Mouse (Mus musculus) spleen, adult 2 months (tissue): ENCODE measurements around the gene Cxcr5. TPM values are rescaled to one million over a fixed set of nuclear protein-coding genes. Genes with fewer than 3 reads are reported as not detected.

ENCODE experiments used
- DNase-seq, 2 experiments: peaks; one replicate each; pipeline versions ENCODE4 v3.0.0 to v3.0.0-alpha.2; 2012 to 2021; ENCODE audit warnings: low spot score in 2 of 2, low read depth in 1 of 2
- H3K27ac ChIP-seq: fragments of 200-500 bp; 2 replicates; pipeline ENCODE4 v1.5.1; 2012; ENCODE audit warnings: low read length, inconsistent platforms; ENCODE audit not compliant: insufficient read depth
- H3K27me3 ChIP-seq: fragments of 200-500 bp; 2 replicates; pipeline ENCODE4 v1.6.1; 2012; ENCODE audit warnings: mild to moderate bottlenecking, moderate library complexity, low read length, inconsistent platforms; ENCODE audit not compliant: control insufficient read depth, insufficient read depth
- H3K36me3 ChIP-seq: fragments of 200-500 bp; 2 replicates; pipeline ENCODE4 v1.6.1; 2012; ENCODE audit warnings: mild to moderate bottlenecking, low read length, inconsistent platforms; ENCODE audit not compliant: control insufficient read depth, insufficient read depth
- H3K4me1 ChIP-seq: fragments of 200-500 bp; 2 replicates; pipeline ENCODE4 v1.6.1; 2011; ENCODE audit warnings: inconsistent platforms; ENCODE audit not compliant: control insufficient read depth, insufficient read depth, insufficient read length
- H3K4me3 ChIP-seq: fragments of 200-500 bp; 2 replicates; pipeline ENCODE4 v1.5.1; 2011; ENCODE audit warnings: mild to moderate bottlenecking, inconsistent platforms; ENCODE audit not compliant: insufficient read depth, insufficient read length; ENCODE audit errors: extremely low read depth
- CTCF ChIP-seq: fragments of 200-500 bp; IDR thresholded peaks from 2 replicates; pipeline ENCODE4 v1.5.1; 2011; ENCODE audit warnings: mild to moderate bottlenecking, inconsistent platforms; ENCODE audit not compliant: insufficient read depth, insufficient read length, insufficient replicate concordance; ENCODE audit errors: extremely low read depth
- POLR2A ChIP-seq: fragments of 200-500 bp; IDR thresholded peaks from 2 replicates; pipeline ENCODE4 v1.6.1; 2011; ENCODE audit warnings: low read depth, low read length, inconsistent platforms
- WGBS: fragments of 180-500 bp; shearing (Covaris S2); methylation state at CpG from one replicate; pipeline ENCODE4 v1.1.7; 2018; 5-methylcytosine and 5-hydroxymethylcytosine counted together
- polyA plus RNA-seq: library from polyadenylated mRNA; depleted of rRNA; stranded (reverse); fragments of >200 nt; gene quantifications from 2 replicates; pipeline ENCODE4 v1.2.3, GENCODE M21; 2012

Cxcr5 gene
- polyA plus RNA-seq, 1 experiment: 133 TPM

GRCm38 (mm10) chr9:44537625-44538301 is 23.9 kb downstream of the Cxcr5 start:
- DNase-seq: no peak
- H3K27me3 ChIP-seq: no peaks in the 10 kb centered on the region
- no peak for TF ChIP-seq POLR2A
- no peak for TF ChIP-seq CTCF
- no peak overlapping the region for H3K27ac ChIP-seq
- no peak overlapping the region for H3K4me3 ChIP-seq
- WGBS: 13% methylated on average over 19 of the region's 19 CpGs
- H3K4me1 ChIP-seq: peaks cover 27% of the 10 kb centered on the region; the same call in 1 of the 2 replicates
- H3K36me3 ChIP-seq: no peaks in the 10 kb centered on the region

- DNase-seq: peak in 1 of 2 experiments; percentile 63
- TF ChIP-seq POLR2A (peak; percentile 18; the same call in 1 of the 2 replicates), CTCF (no peak)
- no peaks in the 10 kb centered on the region for H3K36me3 ChIP-seq
- 46% methylated on average over 6 of the region's 6 CpGs for WGBS
- H3K27ac ChIP-seq: peak overlapping the region; percentile 87
- no peak overlapping the region for H3K4me3 ChIP-seq
- no peaks in the 10 kb centered on the region for H3K27me3 ChIP-seq
- H3K4me1 ChIP-seq: peaks cover 29% of the 10 kb centered on the region; the same call in 1 of the 2 replicates
These were observed 28.6 kb downstream of the Cxcr5 start for GRCm38 (mm10) chr9:44532991-44533580.

GRCm38 (mm10) chr9:44528340-44528739 is 33.3 kb downstream of the Cxcr5 start:
- H3K27ac ChIP-seq: no peak overlapping the region
- no peak overlapping the region for H3K4me3 ChIP-seq
- H3K4me1 ChIP-seq: peaks cover 27% of the 10 kb centered on the region; the same call in 1 of the 2 replicates
- no peak for DNase-seq
- no peaks in the 10 kb centered on the region for H3K27me3 ChIP-seq
- 26% methylated on average over 8 of the region's 8 CpGs for WGBS
- TF ChIP-seq POLR2A: no peak
- TF ChIP-seq CTCF: no peak
- H3K36me3 ChIP-seq: peaks cover 3% of the 10 kb centered on the region; the same call in 1 of the 2 replicates

GRCm38 (mm10) chr9:44526337-44527112 is 35.2 kb downstream of the Cxcr5 start:
- TF ChIP-seq CTCF: no peak
- peak; percentile 96 for TF ChIP-seq POLR2A
- peak; percentile 85 to 91 for DNase-seq
- Histone ChIP-seq H3K27me3 (no peaks in the 10 kb centered on the region), H3K4me3 (peak overlapping the region; percentile 63), H3K27ac (peak overlapping the region; percentile 94), H3K36me3 (peaks cover 3% of the 10 kb centered on the region), H3K4me1 (peaks cover 22% of the 10 kb centered on the region; the same call in 1 of the 2 replicates)
- 33% methylated on average over 9 of the region's 9 CpGs for WGBS

- H3K36me3 ChIP-seq: peaks cover 4% of the 10 kb centered on the region
- 64% methylated on average over 8 of the region's 8 CpGs for WGBS
- peak overlapping the region; percentile 63 for H3K4me3 ChIP-seq
- H3K27ac ChIP-seq: peak overlapping the region; percentile 90
- no peak for DNase-seq
- no peak for TF ChIP-seq CTCF
- TF ChIP-seq POLR2A: no peak
- H3K4me1 ChIP-seq: peaks cover 23% of the 10 kb centered on the region; the same call in 1 of the 2 replicates
- H3K27me3 ChIP-seq: no peaks in the 10 kb centered on the region
These were observed 36.1 kb downstream of the Cxcr5 start for GRCm38 (mm10) chr9:44525589-44525988.

- 64% methylated on average over 3 of the region's 3 CpGs for WGBS
- H3K27ac ChIP-seq: peak overlapping the region; percentile 90
- no peak for DNase-seq
- H3K27me3 ChIP-seq: no peaks in the 10 kb centered on the region
- H3K4me1 ChIP-seq: peaks cover 26% of the 10 kb centered on the region; the same call in 1 of the 2 replicates
- H3K4me3 ChIP-seq: peak overlapping the region; percentile 63
- no peak for TF ChIP-seq POLR2A
- TF ChIP-seq CTCF: no peak
- peaks cover 6% of the 10 kb centered on the region for H3K36me3 ChIP-seq
These were observed 36.7 kb downstream of the Cxcr5 start for GRCm38 (mm10) chr9:44525001-44525400.
